Mouse (Mus musculus): ENCODE measurements at regions not wholly inside any gene's neighbourhood (a gene's known extent, or its start where the extent isn't known, plus 50 kb on each side); places are given as distances from the start of the nearest gene placed in this dataset.

GRCm38 (mm10) chr4:94082839-94083238, 473.5 kb upstream of the Gm10306 start:
- TF ChIP-seq CTCF (IDR thresholded peaks at IDR 0.05; ENCODE audit: low read depth, low read length): no peak
- no peak for TF ChIP-seq POLR2A (IDR thresholded peaks at IDR 0.05; ENCODE audit: borderline replicate concordance, low read depth, low read length)
- no peak overlapping the region for H3K4me3 ChIP-seq (ENCODE audit: insufficient read depth, low read length)
- no peak overlapping the region for H3K27ac ChIP-seq (ENCODE audit: insufficient read depth, low read depth, low read length)
- no peaks in the 10 kb centered on the region for H3K4me1 ChIP-seq (ENCODE audit: control insufficient read depth, insufficient read depth, low read length)

DNA sequence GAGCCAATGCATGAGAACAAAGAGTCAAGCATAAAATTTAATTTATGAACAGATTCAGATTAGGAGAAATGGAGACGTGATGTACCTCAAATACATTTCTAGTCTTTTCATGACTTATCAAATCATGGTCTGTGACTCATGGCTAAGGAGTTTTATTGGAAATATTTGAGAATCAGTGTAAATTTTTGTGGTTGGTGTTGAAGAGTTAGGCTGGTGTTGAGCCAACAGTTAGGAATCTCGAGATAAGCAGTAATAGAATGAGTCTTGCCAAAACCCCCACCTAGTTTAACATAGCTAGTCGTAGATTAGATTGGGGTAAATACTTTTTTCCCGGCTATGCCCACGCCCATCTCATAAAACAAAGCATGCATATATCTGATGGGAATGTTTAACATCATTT, 462.0 kb upstream of the Gm10306 start:
- TF ChIP-seq CTCF (IDR thresholded peaks at IDR 0.05; ENCODE audit: low read depth, low read length): no peak
- no peak for TF ChIP-seq POLR2A (IDR thresholded peaks at IDR 0.05; ENCODE audit: borderline replicate concordance, low read depth, low read length)

DNA sequence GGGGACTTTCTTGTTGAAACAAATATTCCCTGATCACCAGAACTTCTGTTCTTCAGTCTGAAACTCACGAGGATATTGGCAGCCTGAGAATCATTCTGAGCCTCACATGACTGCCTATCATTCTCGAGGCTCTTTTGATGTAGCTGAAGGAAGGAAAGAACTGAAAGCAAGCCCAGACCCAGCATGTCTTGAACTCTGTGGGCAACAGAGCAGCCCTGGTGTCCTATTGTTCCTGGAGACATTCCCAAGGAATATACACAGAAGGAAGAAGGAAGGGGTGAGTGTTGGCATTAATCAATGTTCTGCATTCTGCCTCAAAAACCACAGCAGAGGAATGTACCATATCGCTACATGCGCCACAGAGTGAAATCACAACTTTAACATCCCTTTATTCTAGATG, 449.4 kb upstream of the Gm10306 start:
- Histone ChIP-seq H3K27ac (ENCODE audit: insufficient read depth, low read depth, low read length) (no peak overlapping the region), H3K4me3 (ENCODE audit: insufficient read depth, low read length) (no peak overlapping the region), H3K4me1 (ENCODE audit: control insufficient read depth, insufficient read depth, low read length) (no peaks in the 10 kb centered on the region)
- TF ChIP-seq CTCF (IDR thresholded peaks at IDR 0.05; ENCODE audit: low read depth, low read length) (no peak), POLR2A (IDR thresholded peaks at IDR 0.05; ENCODE audit: borderline replicate concordance, low read depth, low read length) (no peak)

More for the DNA sequence above, 462.0 kb upstream of the Gm10306 start:
- H3K4me1 ChIP-seq (ENCODE audit: control insufficient read depth, insufficient read depth, low read length): no peaks in the 10 kb centered on the region
- H3K4me3 ChIP-seq (ENCODE audit: insufficient read depth, low read length): no peak overlapping the region
- H3K27ac ChIP-seq (ENCODE audit: insufficient read depth, low read depth, low read length): no peak overlapping the region

GRCm38 (mm10) chr4:94116881-94117280, 439.5 kb upstream of the Gm10306 start:
- Histone ChIP-seq H3K27ac (ENCODE audit: insufficient read depth, low read depth, low read length) (no peak overlapping the region), H3K4me1 (ENCODE audit: control insufficient read depth, insufficient read depth, low read length) (no peaks in the 10 kb centered on the region), H3K4me3 (ENCODE audit: insufficient read depth, low read length) (no peak overlapping the region)
- no peak for TF ChIP-seq POLR2A (IDR thresholded peaks at IDR 0.05; ENCODE audit: borderline replicate concordance, low read depth, low read length)
- no peak for TF ChIP-seq CTCF (IDR thresholded peaks at IDR 0.05; ENCODE audit: low read depth, low read length)

- TF ChIP-seq POLR2A (IDR thresholded peaks at IDR 0.05; ENCODE audit: borderline replicate concordance, low read depth, low read length): no peak
- TF ChIP-seq CTCF (IDR thresholded peaks at IDR 0.05; ENCODE audit: low read depth, low read length): no peak
- H3K27ac ChIP-seq (ENCODE audit: insufficient read depth, low read depth, low read length): no peak overlapping the region
Observed at GRCm38 (mm10) chr4:94124177-94124576, 432.2 kb upstream of the Gm10306 start.

GRCm38 (mm10) chr4:94137921-94138320, 418.4 kb upstream of the Gm10306 start:
- Histone ChIP-seq H3K4me1 (ENCODE audit: control insufficient read depth, insufficient read depth, low read length) (no peaks in the 10 kb centered on the region), H3K27ac (ENCODE audit: insufficient read depth, low read depth, low read length) (no peak overlapping the region), H3K4me3 (ENCODE audit: insufficient read depth, low read length) (no peak overlapping the region)
- TF ChIP-seq POLR2A (IDR thresholded peaks at IDR 0.05; ENCODE audit: borderline replicate concordance, low read depth, low read length) (no peak), CTCF (IDR thresholded peaks at IDR 0.05; ENCODE audit: low read depth, low read length) (no peak)

More at GRCm38 (mm10) chr4:94124177-94124576, 432.2 kb upstream of the Gm10306 start:
- Histone ChIP-seq H3K4me1 (ENCODE audit: control insufficient read depth, insufficient read depth, low read length) (no peaks in the 10 kb centered on the region), H3K4me3 (ENCODE audit: insufficient read depth, low read length) (no peak overlapping the region)

GRCm38 (mm10) chr4:94144901-94145801, 411.2 kb upstream of the Gm10306 start:
- no peak for TF ChIP-seq POLR2A (IDR thresholded peaks at IDR 0.05; ENCODE audit: borderline replicate concordance, low read depth, low read length)
- no peak for TF ChIP-seq CTCF (IDR thresholded peaks at IDR 0.05; ENCODE audit: low read depth, low read length)
- Histone ChIP-seq H3K4me1 (ENCODE audit: control insufficient read depth, insufficient read depth, low read length) (no peaks in the 10 kb centered on the region), H3K27ac (ENCODE audit: insufficient read depth, low read depth, low read length) (no peak overlapping the region), H3K4me3 (ENCODE audit: insufficient read depth, low read length) (no peak overlapping the region)

DNA sequence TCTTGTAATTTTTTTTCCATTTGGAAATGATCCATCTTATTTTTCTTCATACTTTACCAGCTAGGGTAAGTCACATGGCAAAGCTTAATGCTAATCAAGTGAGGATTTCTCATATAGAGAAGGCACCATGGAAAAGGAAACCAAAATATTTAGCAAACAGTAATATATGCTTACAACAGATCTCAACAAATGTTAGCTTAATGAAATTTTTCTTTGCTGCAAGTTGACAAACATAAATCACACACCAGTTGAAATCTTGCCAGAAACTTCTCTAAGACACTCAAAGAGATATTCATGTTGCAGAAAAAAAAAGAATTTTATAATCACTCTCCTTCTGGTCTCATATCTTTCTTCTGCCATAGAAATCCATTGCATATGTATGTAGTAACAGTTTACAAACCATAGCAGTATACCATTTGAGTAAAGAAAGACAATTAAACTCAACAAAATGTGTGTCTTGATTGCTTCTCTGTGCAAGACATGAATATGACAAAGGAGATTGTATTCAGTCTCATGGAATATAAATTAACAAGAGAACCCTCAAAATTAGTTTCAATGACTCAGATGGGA, 408.3 kb upstream of the Gm10306 start:
- Histone ChIP-seq H3K4me3 (ENCODE audit: insufficient read depth, low read length) (no peak overlapping the region), H3K27ac (ENCODE audit: insufficient read depth, low read depth, low read length) (no peak overlapping the region), H3K4me1 (ENCODE audit: control insufficient read depth, insufficient read depth, low read length) (no peaks in the 10 kb centered on the region)
- TF ChIP-seq CTCF (IDR thresholded peaks at IDR 0.05; ENCODE audit: low read depth, low read length) (no peak), POLR2A (IDR thresholded peaks at IDR 0.05; ENCODE audit: borderline replicate concordance, low read depth, low read length) (no peak)

- no peak for TF ChIP-seq CTCF (IDR thresholded peaks at IDR 0.05; ENCODE audit: low read depth, low read length)
- TF ChIP-seq POLR2A (IDR thresholded peaks at IDR 0.05; ENCODE audit: borderline replicate concordance, low read depth, low read length): no peak
- Histone ChIP-seq H3K4me1 (ENCODE audit: control insufficient read depth, insufficient read depth, low read length) (no peaks in the 10 kb centered on the region), H3K4me3 (ENCODE audit: insufficient read depth, low read length) (no peak overlapping the region), H3K27ac (ENCODE audit: insufficient read depth, low read depth, low read length) (no peak overlapping the region)
Observed at GRCm38 (mm10) chr4:94149056-94149455, 407.3 kb upstream of the Gm10306 start.

DNA sequence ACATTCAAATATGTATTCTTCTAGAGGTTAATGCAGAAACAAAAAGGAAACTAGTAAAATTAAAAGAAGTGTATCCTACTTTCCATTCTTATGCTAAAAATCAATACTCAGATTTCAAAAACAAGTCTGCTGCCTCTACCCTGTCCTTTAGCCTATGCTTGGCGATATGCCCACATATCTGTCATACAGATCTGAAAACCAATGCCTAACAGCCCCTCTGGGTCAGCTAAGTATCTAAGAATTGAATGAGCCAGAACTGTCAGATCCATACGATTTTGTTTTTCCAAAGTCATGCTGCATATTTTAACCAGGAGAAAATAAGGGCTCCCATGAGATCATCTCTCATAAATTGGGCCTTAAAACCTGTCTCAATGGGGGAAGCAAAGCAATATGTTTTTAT, 395.7 kb upstream of the Gm10306 start:
- H3K4me3 ChIP-seq (ENCODE audit: insufficient read depth, low read length): no peak overlapping the region
- no peak overlapping the region for H3K27ac ChIP-seq (ENCODE audit: insufficient read depth, low read depth, low read length)
- no peaks in the 10 kb centered on the region for H3K4me1 ChIP-seq (ENCODE audit: control insufficient read depth, insufficient read depth, low read length)
- TF ChIP-seq POLR2A (IDR thresholded peaks at IDR 0.05; ENCODE audit: borderline replicate concordance, low read depth, low read length) (no peak), CTCF (IDR thresholded peaks at IDR 0.05; ENCODE audit: low read depth, low read length) (no peak)
